Mouse (Mus musculus) macrophage (primary cell): ENCODE measurements around the gene Atic. TPM values are rescaled to one million over a fixed set of nuclear protein-coding genes. Genes with fewer than 3 reads are reported as not detected.
A peak's percentile ranks its signal among the peaks of the same experiment; 100 is the strongest.

Source experiments
- H3K27ac ChIP-seq: fragments of 350-480 bp; formaldehyde crosslinking; 2 replicates; pipeline ENCODE4 v1.9.0; 2021
- H3K36me3 ChIP-seq: fragments of 350-480 bp; formaldehyde crosslinking; 2 replicates; pipeline ENCODE4 v1.9.0; 2021; ENCODE audit errors: inconsistent target
- H3K4me3 ChIP-seq: fragments of 350-480 bp; formaldehyde crosslinking; 2 replicates; pipeline ENCODE4 v1.9.0; 2021; ENCODE audit errors: inconsistent target
- H3K79me2 ChIP-seq: fragments of 350-480 bp; formaldehyde crosslinking; 2 replicates; pipeline ENCODE4 v1.9.0; 2021; ENCODE audit errors: inconsistent target
- WGBS: methylation state at CpG from one replicate; pipeline ENCODE4 v1.1.7; 2026; ENCODE audit warnings: inconsistent platforms; ENCODE audit not compliant: missing documents; 5-methylcytosine and 5-hydroxymethylcytosine counted together
- polyA plus RNA-seq: library from polyadenylated mRNA; stranded (reverse); fragments of 250-400 nt; gene quantifications from 3 replicates; pipeline ENCODE4 v1.2.4, GENCODE M21; 2018; ENCODE audit warnings: inconsistent platforms
- total RNA-seq, 78 experiments: library from RNA; depleted of rRNA; stranded (reverse); fragments of 250-400 nt; gene quantifications; 1 replicate in 9 of 78; 2 replicates in 24 of 78; 3 replicates in 43 of 78; 4 replicates in 2 of 78; pipeline ENCODE4 v1.2.4; 2018; ENCODE audit warnings: inconsistent platforms in 56 of 78

Gene Atic
- total RNA-seq (2018; cell fraction: chromatin; rRNA removed): 10 to 100 TPM in 22 of 26 experiments, 1 to 10 TPM in 4; 4.4 to 37.9 (median 21.5) TPM
- total RNA-seq (2018; cell fraction: cytosol; rRNA removed): 10 to 100 TPM; 16.2 to 30.0 (median 23.5) TPM
- 10 to 100 TPM in 24 of 26 experiments, 1 to 10 TPM in 2; 8.0 to 56.7 (median 16.2) TPM for total RNA-seq (2018; cell fraction: nucleus; rRNA removed)
- polyA plus RNA-seq: 20.0 to 77.3 TPM (median 24.8 TPM) in 3 replicates

- 1% methylated on average over 54 of the region's 55 CpGs for WGBS
- no peak within 1 kb of the TSS for H3K27ac ChIP-seq
- H3K4me3 ChIP-seq: peak within 1 kb of the TSS; percentile 61
- peaks cover 24% of the 10 kb centered on the region for H3K79me2 ChIP-seq
- H3K36me3 ChIP-seq: peaks cover 15% of the 10 kb centered on the region; the same call in 1 of the 2 replicates
These were observed at the start of gene Atic for GRCm38 (mm10) chr1:71556688-71557612. Gene Atic (plus strand): TSS chr1:71557150.

GRCm38 (mm10) chr1:71507251-71507650 lies 49.7 kb upstream of the Atic start:
- no peak overlapping the region for H3K4me3 ChIP-seq
- H3K79me2 ChIP-seq: no peaks in the 10 kb centered on the region
- 90% methylated on average over 9 of the region's 9 CpGs for WGBS
- no peak overlapping the region for H3K27ac ChIP-seq
- H3K36me3 ChIP-seq: no peaks in the 10 kb centered on the region

- Histone ChIP-seq H3K79me2 (no peaks in the 10 kb centered on the region), H3K27ac (no peak overlapping the region), H3K4me3 (no peak overlapping the region), H3K36me3 (no peaks in the 10 kb centered on the region)
- WGBS: 94% methylated on average over 4 of the region's 4 CpGs
These were observed 41.9 kb upstream of the Atic start for GRCm38 (mm10) chr1:71515041-71515440.

- WGBS: 87% methylated on average over 18 of the region's 18 CpGs
- Histone ChIP-seq H3K36me3 (no peaks in the 10 kb centered on the region), H3K27ac (no peak overlapping the region), H3K4me3 (no peak overlapping the region), H3K79me2 (no peaks in the 10 kb centered on the region)
These were observed 27.9 kb upstream of the Atic start for GRCm38 (mm10) chr1:71528808-71529648.

- WGBS: 12% methylated on average over 2 of the region's 2 CpGs
- H3K36me3 ChIP-seq: no peaks in the 10 kb centered on the region
- no peak overlapping the region for H3K4me3 ChIP-seq
- H3K27ac ChIP-seq: no peak overlapping the region
- no peaks in the 10 kb centered on the region for H3K79me2 ChIP-seq
These were observed 26.2 kb upstream of the Atic start for GRCm38 (mm10) chr1:71530779-71531178.

- 26% methylated on average over 7 of the region's 7 CpGs for WGBS
- H3K4me3 ChIP-seq: no peak overlapping the region
- H3K79me2 ChIP-seq: no peaks in the 10 kb centered on the region
- no peak overlapping the region for H3K27ac ChIP-seq
- no peaks in the 10 kb centered on the region for H3K36me3 ChIP-seq
These were observed 25.3 kb upstream of the Atic start for GRCm38 (mm10) chr1:71531653-71532052.

GRCm38 (mm10) chr1:71539641-71540040 lies 17.3 kb upstream of the Atic start:
- H3K27ac ChIP-seq: no peak overlapping the region
- H3K36me3 ChIP-seq: no peaks in the 10 kb centered on the region
- H3K4me3 ChIP-seq: no peak overlapping the region
- WGBS: 93% methylated on average over 4 of the region's 4 CpGs
- no peaks in the 10 kb centered on the region for H3K79me2 ChIP-seq

- Histone ChIP-seq H3K79me2 (no peaks in the 10 kb centered on the region), H3K36me3 (no peaks in the 10 kb centered on the region), H3K4me3 (no peak overlapping the region), H3K27ac (no peak overlapping the region)
- WGBS: 92% methylated on average over 3 of the region's 3 CpGs
These were observed 16.5 kb upstream of the Atic start for GRCm38 (mm10) chr1:71540437-71540836.

GRCm38 (mm10) chr1:71550626-71551195 lies 6.2 kb upstream of the Atic start:
- no peaks in the 10 kb centered on the region for H3K79me2 ChIP-seq
- H3K36me3 ChIP-seq: no peaks in the 10 kb centered on the region
- WGBS: 92% methylated on average over 8 of the region's 10 CpGs
- H3K27ac ChIP-seq: no peak overlapping the region
- H3K4me3 ChIP-seq: no peak overlapping the region

GRCm38 (mm10) chr1:71560626-71561025 lies 3.7 kb downstream of the Atic start:
- H3K27ac ChIP-seq: no peak overlapping the region
- H3K79me2 ChIP-seq: peaks cover 24% of the 10 kb centered on the region
- H3K4me3 ChIP-seq: no peak overlapping the region
- 98% methylated on average over 4 of the region's 4 CpGs for WGBS
- H3K36me3 ChIP-seq: peaks cover 38% of the 10 kb centered on the region

GRCm38 (mm10) chr1:71564291-71564690 lies 7.3 kb downstream of the Atic start:
- no peak overlapping the region for H3K27ac ChIP-seq
- WGBS: 97% methylated on average over 7 of the region's 7 CpGs
- H3K79me2 ChIP-seq: peaks cover 7% of the 10 kb centered on the region; the same call in 1 of the 2 replicates
- no peak overlapping the region for H3K4me3 ChIP-seq
- peaks cover 65% of the 10 kb centered on the region for H3K36me3 ChIP-seq

- Histone ChIP-seq H3K4me3 (no peak overlapping the region), H3K36me3 (peaks cover 81% of the 10 kb centered on the region), H3K79me2 (no peaks in the 10 kb centered on the region), H3K27ac (no peak overlapping the region)
- WGBS: 56% methylated on average over 16 of the region's 16 CpGs
These were observed 11.1 kb downstream of the Atic start for GRCm38 (mm10) chr1:71567884-71568605.

- WGBS: 93% methylated on average over 3 of the region's 4 CpGs
- H3K79me2 ChIP-seq: no peaks in the 10 kb centered on the region
- peaks cover 64% of the 10 kb centered on the region for H3K36me3 ChIP-seq
- H3K27ac ChIP-seq: no peak overlapping the region
- no peak overlapping the region for H3K4me3 ChIP-seq
These were observed 13.2 kb downstream of the Atic start for GRCm38 (mm10) chr1:71570116-71570515.

- H3K36me3 ChIP-seq: peaks cover 46% of the 10 kb centered on the region
- 80% methylated on average over 7 of the region's 7 CpGs for WGBS
- no peaks in the 10 kb centered on the region for H3K79me2 ChIP-seq
- H3K4me3 ChIP-seq: no peak overlapping the region
- H3K27ac ChIP-seq: no peak overlapping the region
These were observed 19.0 kb downstream of the Atic start for GRCm38 (mm10) chr1:71575987-71576386.
